Mouse (Mus musculus) forebrain, postnatal 0 days (tissue): ENCODE data around the gene Gpatch8. TPM values are rescaled to one million over a fixed set of nuclear protein-coding genes. Genes with fewer than 3 reads are reported as not detected.

Source experiments
- ATAC-seq: fragments of 200-750 bp; cut with Nextera tagmentation; 2 replicates; pipeline ENCODE4 v1.8.0; 2017; ENCODE audit warnings: mild to moderate bottlenecking, moderate library complexity
- DNase-seq: peaks from one replicate; pipeline ENCODE4 v3.0.0-alpha.2; 2015
- H3K27ac ChIP-seq: fragments of 300-500 bp; sonication (generic); 2 replicates; pipeline ENCODE4 v1.5.1; 2014; ENCODE audit warnings: low read depth, mild to moderate bottlenecking, antibody characterized with exemption, low read length, moderate library complexity, mixed read lengths
- H3K27me3 ChIP-seq: fragments of 300-500 bp; sonication (generic); 2 replicates; pipeline ENCODE4 v1.6.1; 2014; ENCODE audit warnings: mild to moderate bottlenecking, low read length, mixed read lengths; ENCODE audit not compliant: insufficient read depth
- H3K36me3 ChIP-seq: fragments of 300-500 bp; sonication (generic); 2 replicates; pipeline ENCODE4 v1.6.1; 2014; ENCODE audit warnings: mild to moderate bottlenecking, moderate library complexity; ENCODE audit not compliant: insufficient read depth
- H3K4me1 ChIP-seq: fragments of 300-500 bp; sonication (generic); 2 replicates; pipeline ENCODE4 v1.6.1; 2014; ENCODE audit warnings: antibody characterized with exemption; ENCODE audit not compliant: insufficient read depth
- H3K4me2 ChIP-seq: fragments of 300-500 bp; sonication (generic); 2 replicates; pipeline ENCODE4 v1.6.1; 2014; ENCODE audit warnings: low read depth, mild to moderate bottlenecking, moderate library complexity
- H3K4me3 ChIP-seq: fragments of 300-500 bp; sonication (generic); 2 replicates; pipeline ENCODE4 v1.5.1; 2014; ENCODE audit warnings: low read depth, low read length, mixed read lengths
- H3K9ac ChIP-seq: fragments of 300-500 bp; sonication (generic); 2 replicates; pipeline ENCODE4 v1.6.1; 2014; ENCODE audit warnings: mild to moderate bottlenecking
- H3K9me3 ChIP-seq: fragments of 300-500 bp; sonication (generic); 2 replicates; pipeline ENCODE4 v1.6.1; 2016; ENCODE audit warnings: low read length
- CTCF ChIP-seq: sonication (generic); IDR thresholded peaks from 2 replicates; pipeline ENCODE4 v1.5.1; 2016; ENCODE audit warnings: antibody characterized with exemption, control low read depth, low read depth
- WGBS: fragments of 180-500 bp; shearing (Covaris S2); extraction: QIAGEN DNeasy Blood & Tissue Kit; methylation state at CpG from one replicate; pipeline ENCODE4 v1.1.7; 2014; 5-methylcytosine and 5-hydroxymethylcytosine counted together
- polyA plus RNA-seq: library from polyadenylated mRNA; unstranded; fragments of >200 nt; fragmentation: Nextera tagmentation; extraction: Ambion mirVana; gene quantifications from 2 replicates; pipeline ENCODE4 v1.2.1, GENCODE M21; 2015
- total RNA-seq: library from RNA; depleted of rRNA; stranded (reverse); fragments of >200 nt; gene quantifications from 2 replicates; pipeline ENCODE4 v1.2.3, GENCODE M21; 2014

Gene Gpatch8
- total and polyA plus RNA-seq, 2 experiments from 2014 or later = 29.5 to 45.5 TPM

- no peak overlapping the region for H3K4me3 ChIP-seq
- no peak for ATAC-seq
- no peak for DNase-seq
- no peaks in the 10 kb centered on the region for H3K4me1 ChIP-seq
- 12% methylated on average over 4 of the region's 4 CpGs for WGBS
- H3K27me3 ChIP-seq = no peaks in the 10 kb centered on the region
- H3K9me3 ChIP-seq = no peaks in the 10 kb centered on the region
- no peak overlapping the region for H3K27ac ChIP-seq
- 0 out of 2 replicates have a peak overlapping the region, but pooled peaks have one; percentile 0 for H3K9ac ChIP-seq
- TF ChIP-seq CTCF = no peak
- H3K4me2 ChIP-seq = no peak overlapping the region
- H3K36me3 ChIP-seq = no peaks in the 10 kb centered on the region
Measured at GRCm38 (mm10) chr11:102595341-102595820, 39.2 kb upstream of the Gpatch8 start.

GRCm38 (mm10) chr11:102587554-102587953 is 31.4 kb upstream of the Gpatch8 start:
- no peak overlapping the region for H3K9ac ChIP-seq
- H3K4me3 ChIP-seq = no peak overlapping the region
- DNase-seq (no peak), ATAC-seq (no peak)
- H3K4me2 ChIP-seq = no peak overlapping the region
- H3K27ac ChIP-seq = no peak overlapping the region
- no peaks in the 10 kb centered on the region for H3K27me3 ChIP-seq
- H3K36me3 ChIP-seq = no peaks in the 10 kb centered on the region
- H3K4me1 ChIP-seq = no peaks in the 10 kb centered on the region
- no peaks in the 10 kb centered on the region for H3K9me3 ChIP-seq
- no peak for TF ChIP-seq CTCF
- WGBS = 63% methylated on average over 3 of the region's 3 CpGs

GRCm38 (mm10) chr11:102586445-102587130 is 30.4 kb upstream of the Gpatch8 start:
- peak; percentile 25; the same call in 1 of the 2 replicates for TF ChIP-seq CTCF
- Histone ChIP-seq H3K4me3 (no peak overlapping the region), H3K36me3 (no peaks in the 10 kb centered on the region), H3K27ac (no peak overlapping the region), H3K4me2 (no peak overlapping the region), H3K27me3 (no peaks in the 10 kb centered on the region), H3K9me3 (no peaks in the 10 kb centered on the region), H3K4me1 (no peaks in the 10 kb centered on the region), H3K9ac (no peak overlapping the region)
- ATAC-seq (no peak), DNase-seq (no peak)
- 96% methylated on average over 4 of the region's 4 CpGs for WGBS

- H3K9ac ChIP-seq = no peak overlapping the region
- H3K27me3 ChIP-seq = no peaks in the 10 kb centered on the region
- 42% methylated on average over 5 of the region's 5 CpGs for WGBS
- no peak for TF ChIP-seq CTCF
- no peak overlapping the region for H3K4me3 ChIP-seq
- 0 out of 2 replicates have a peak, but pooled peaks cover 3% of the 10 kb centered on the region for H3K4me1 ChIP-seq
- H3K4me2 ChIP-seq = no peak overlapping the region
- DNase-seq = no peak
- ATAC-seq = no peak
- no peaks in the 10 kb centered on the region for H3K9me3 ChIP-seq
- no peak overlapping the region for H3K27ac ChIP-seq
- H3K36me3 ChIP-seq = no peaks in the 10 kb centered on the region
Measured at GRCm38 (mm10) chr11:102582736-102583135, 26.5 kb upstream of the Gpatch8 start.

GRCm38 (mm10) chr11:102582016-102582610 is 25.9 kb upstream of the Gpatch8 start:
- ATAC-seq (no peak), DNase-seq (no peak)
- WGBS = 16% methylated on average over 13 of the region's 13 CpGs
- Histone ChIP-seq H3K9ac (no peak overlapping the region), H3K4me1 (0 out of 2 replicates have a peak, but pooled peaks cover 3% of the 10 kb centered on the region), H3K27me3 (no peaks in the 10 kb centered on the region), H3K27ac (0 out of 2 replicates have a peak overlapping the region, but pooled peaks have one; percentile 15), H3K4me3 (no peak overlapping the region), H3K36me3 (no peaks in the 10 kb centered on the region), H3K9me3 (no peaks in the 10 kb centered on the region), H3K4me2 (no peak overlapping the region)
- TF ChIP-seq CTCF = no peak

- H3K9ac ChIP-seq = no peak overlapping the region
- no peak for ATAC-seq
- H3K4me1 ChIP-seq = 0 out of 2 replicates have a peak, but pooled peaks cover 3% of the 10 kb centered on the region
- 0 out of 2 replicates have a peak overlapping the region, but pooled peaks have one; percentile 15 for H3K27ac ChIP-seq
- H3K4me2 ChIP-seq = no peak overlapping the region
- whole genome bisulfite sequencing = 14% methylated on average over 11 of the region's 11 CpGs
- TF ChIP-seq CTCF = no peak
- H3K27me3 ChIP-seq = no peaks in the 10 kb centered on the region
- H3K36me3 ChIP-seq = no peaks in the 10 kb centered on the region
- no peaks in the 10 kb centered on the region for H3K9me3 ChIP-seq
- H3K4me3 ChIP-seq = no peak overlapping the region
- DNase-seq = no peak
Measured at GRCm38 (mm10) chr11:102581281-102582015, 25.3 kb upstream of the Gpatch8 start.

GRCm38 (mm10) chr11:102580034-102580330 is 23.8 kb upstream of the Gpatch8 start:
- H3K4me2 ChIP-seq = no peak overlapping the region
- H3K4me1 ChIP-seq = 0 out of 2 replicates have a peak, but pooled peaks cover 3% of the 10 kb centered on the region
- 0 out of 2 replicates have a peak overlapping the region, but pooled peaks have one; percentile 40 for H3K27ac ChIP-seq
- H3K36me3 ChIP-seq = no peaks in the 10 kb centered on the region
- no peak for ATAC-seq
- no peak for DNase-seq
- no peaks in the 10 kb centered on the region for H3K27me3 ChIP-seq
- TF ChIP-seq CTCF = no peak
- no peaks in the 10 kb centered on the region for H3K9me3 ChIP-seq
- 32% methylated on average over 3 of the region's 3 CpGs for WGBS
- H3K9ac ChIP-seq = no peak overlapping the region
- no peak overlapping the region for H3K4me3 ChIP-seq
